Mouse (Mus musculus): ENCODE measurements around the gene Cyp2d10. TPM values are rescaled to one million over a fixed set of nuclear protein-coding genes. Genes with fewer than 3 reads are reported as not detected.
"Not testable (repeated sequence)": the region's sequence is repeated elsewhere in the genome, so short reads cannot be mapped to it uniquely, and the experiment has no call there.

The Cyp2d10 gene
- polyA plus RNA-seq (2015; fragmentation: Nextera tagmentation; extraction: Ambion mirVana): 18.9 and 19.6 TPM in 2 replicates

- Histone ChIP-seq H3K4me2 (peak within 1 kb of the TSS; percentile 41), H3K36me3 (no peaks in the 10 kb centered on the region), H3K9ac (no peak within 1 kb of the TSS), H3K27ac (no peak within 1 kb of the TSS), H3K27me3 (no peaks in the 10 kb centered on the region), H3K4me1 (replicated peaks) (no peaks in the 10 kb centered on the region), H3K9me3 (replicated peaks) (no peaks in the 10 kb centered on the region), H3K4me3 (replicated peaks) (peak within 1 kb of the TSS; percentile 21; the same call in 1 of the 2 replicates)
- 75% methylated on average over 6 of the region's 6 CpGs for WGBS (ENCODE audit: insufficient replicate concordance)
- DNase-seq (no peak), ATAC-seq (ENCODE audit: low read depth) (peak; percentile 58; the same call in 1 of the 2 replicates)
Observed at GRCm38 (mm10) chr15:82406981-82407380, at the start of gene Cyp2d10. TSS of gene Cyp2d10 (minus strand) at chr15:82407195.

GRCm38 (mm10) chr15:82456086-82456790 is 49.2 kb upstream of the Cyp2d10 start:
- H3K9me3 ChIP-seq (replicated peaks); ATAC-seq (ENCODE audit: low read depth); H3K9ac ChIP-seq; H3K27ac ChIP-seq; H3K27me3 ChIP-seq; H3K4me1 ChIP-seq (replicated peaks); H3K4me2 ChIP-seq; DNase-seq; H3K36me3 ChIP-seq; H3K4me3 ChIP-seq (replicated peaks): not testable (repeated sequence)
- WGBS (ENCODE audit: insufficient replicate concordance): 61% methylated on average over 6 of the region's 6 CpGs

DNA sequence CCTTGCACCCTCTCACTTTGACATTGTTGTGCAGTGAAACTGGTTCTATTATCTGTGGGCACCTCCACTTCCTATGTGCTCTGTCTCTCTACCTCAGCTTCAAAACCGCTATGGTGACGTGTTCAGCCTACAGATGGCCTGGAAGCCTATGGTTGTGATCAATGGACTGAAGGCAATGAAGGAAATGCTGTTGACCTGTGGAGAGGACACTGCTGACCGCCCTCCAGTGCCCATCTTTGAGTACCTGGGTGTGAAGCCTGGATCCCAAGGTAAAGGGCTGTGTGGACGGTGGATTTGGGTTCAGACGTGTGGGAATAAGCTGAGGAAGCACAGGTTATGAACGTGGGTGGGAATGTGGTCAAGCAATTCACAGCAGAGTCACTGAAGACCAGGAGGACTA is 46.5 kb upstream of the Cyp2d10 start:
- not testable (repeated sequence) for H3K9me3 ChIP-seq (replicated peaks); H3K4me2 ChIP-seq; H3K4me1 ChIP-seq (replicated peaks); ATAC-seq (ENCODE audit: low read depth); H3K27ac ChIP-seq; H3K9ac ChIP-seq; H3K36me3 ChIP-seq; DNase-seq; H3K4me3 ChIP-seq (replicated peaks); H3K27me3 ChIP-seq
- WGBS (ENCODE audit: insufficient replicate concordance): 61% methylated on average over 6 of the region's 6 CpGs

DNA sequence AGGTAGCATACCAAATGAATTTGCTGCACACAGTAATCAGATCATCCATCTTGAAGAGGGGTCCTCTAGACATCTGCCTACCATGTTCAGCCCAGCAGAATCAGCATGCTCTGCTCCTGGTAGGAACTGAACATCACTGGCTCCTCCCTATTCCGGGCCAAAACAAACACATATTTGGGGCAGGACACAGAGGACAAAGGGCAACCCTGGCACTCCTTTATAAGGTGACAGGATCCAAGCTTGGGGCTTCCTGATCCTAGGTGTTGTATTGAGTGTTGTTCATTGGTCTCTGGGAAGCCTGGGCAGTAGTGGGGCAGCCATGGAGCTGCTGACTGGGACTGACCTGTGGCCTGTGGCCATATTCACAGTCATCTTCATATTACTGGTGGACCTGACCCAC is 45.1 kb upstream of the Cyp2d10 start:
- DNase-seq; H3K9ac ChIP-seq; H3K9me3 ChIP-seq (replicated peaks); ATAC-seq (ENCODE audit: low read depth); H3K4me1 ChIP-seq (replicated peaks); H3K27me3 ChIP-seq; H3K27ac ChIP-seq; H3K4me3 ChIP-seq (replicated peaks); H3K4me2 ChIP-seq; H3K36me3 ChIP-seq: not testable (repeated sequence)
- WGBS (ENCODE audit: insufficient replicate concordance): 68% methylated on average over 1 of the region's 1 CpGs

GRCm38 (mm10) chr15:82450045-82450444 is 43.0 kb upstream of the Cyp2d10 start:
- H3K4me3 ChIP-seq (replicated peaks); H3K27ac ChIP-seq; H3K27me3 ChIP-seq; H3K9ac ChIP-seq; H3K4me2 ChIP-seq; DNase-seq; H3K4me1 ChIP-seq (replicated peaks); H3K36me3 ChIP-seq; H3K9me3 ChIP-seq (replicated peaks): not testable (repeated sequence)
- WGBS (ENCODE audit: insufficient replicate concordance): 46% methylated on average over 2 of the region's 2 CpGs
- peak; percentile 62 for ATAC-seq (ENCODE audit: low read depth)

GRCm38 (mm10) chr15:82445196-82445595 is 38.2 kb upstream of the Cyp2d10 start:
- 54% methylated on average over 8 of the region's 8 CpGs for WGBS (ENCODE audit: insufficient replicate concordance)
- ATAC-seq (ENCODE audit: low read depth) (no peak), DNase-seq (no peak)

DNA sequence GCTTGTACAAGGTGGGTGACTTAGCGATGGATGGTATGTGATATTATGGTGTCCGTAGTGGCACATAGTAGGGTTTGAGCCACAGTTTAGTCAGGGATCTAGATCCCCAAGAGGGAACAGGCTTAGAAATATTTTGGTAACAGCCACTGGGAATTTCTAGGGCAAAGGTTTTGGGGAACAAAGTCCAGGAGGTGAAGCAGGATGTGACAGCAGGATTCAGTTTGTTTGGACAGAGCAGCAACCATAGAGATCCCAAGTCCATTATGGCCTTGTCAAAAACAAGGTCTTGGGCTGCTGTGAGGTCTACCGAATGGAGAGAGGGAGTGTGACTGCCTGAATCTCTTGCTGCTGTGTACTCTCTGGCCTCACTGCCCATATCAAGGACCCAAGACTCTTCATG is 36.7 kb upstream of the Cyp2d10 start:
- no peak for ATAC-seq (ENCODE audit: low read depth)
- H3K4me1 ChIP-seq (replicated peaks): no peaks in the 10 kb centered on the region
- H3K27me3 ChIP-seq: no peaks in the 10 kb centered on the region
- WGBS (ENCODE audit: insufficient replicate concordance): 73% methylated on average over 3 of the region's 3 CpGs
- no peaks in the 10 kb centered on the region for H3K36me3 ChIP-seq
- no peak for DNase-seq
- H3K4me2 ChIP-seq: no peak overlapping the region
- no peak overlapping the region for H3K9ac ChIP-seq
- H3K4me3 ChIP-seq (replicated peaks): no peak overlapping the region
- H3K27ac ChIP-seq: no peak overlapping the region
- no peaks in the 10 kb centered on the region for H3K9me3 ChIP-seq (replicated peaks)

More at GRCm38 (mm10) chr15:82445196-82445595, 38.2 kb upstream of the Cyp2d10 start:
- Histone ChIP-seq H3K4me2 (no peak overlapping the region), H3K27ac (no peak overlapping the region), H3K4me3 (replicated peaks) (no peak overlapping the region), H3K36me3 (no peaks in the 10 kb centered on the region), H3K9ac (no peak overlapping the region), H3K27me3 (no peaks in the 10 kb centered on the region), H3K9me3 (replicated peaks) (no peaks in the 10 kb centered on the region), H3K4me1 (replicated peaks) (no peaks in the 10 kb centered on the region)

DNA sequence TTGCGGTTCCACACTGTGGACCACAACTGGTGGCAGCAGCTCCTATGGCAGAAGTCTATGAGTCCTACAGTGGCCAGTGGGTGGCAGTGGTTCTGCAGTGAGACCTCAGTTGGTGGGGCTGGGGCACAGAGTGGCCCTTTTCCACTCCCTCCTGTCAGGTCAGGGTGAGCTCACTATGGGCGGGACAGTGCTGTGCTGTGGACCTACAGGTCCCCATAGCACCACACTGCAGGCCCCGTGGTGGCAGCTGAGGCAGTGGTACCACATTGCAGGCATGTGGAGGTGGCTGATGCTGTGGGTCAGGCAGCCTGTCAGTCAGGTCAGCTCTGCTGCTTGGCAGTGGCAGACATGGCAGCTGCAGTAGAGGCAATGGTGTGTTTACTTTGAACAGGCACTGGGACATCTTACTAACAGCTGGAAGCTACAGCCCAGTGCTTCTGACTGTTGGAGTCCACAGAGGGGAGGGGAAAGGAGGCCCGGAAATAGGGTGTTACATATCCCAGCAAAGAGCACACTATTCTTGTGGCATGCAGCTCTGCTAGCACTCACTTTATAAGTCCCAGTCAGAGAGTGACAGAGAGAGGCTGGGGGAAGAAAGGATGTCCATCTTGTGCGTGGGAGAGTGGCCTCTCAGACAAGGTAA is 31.1 kb upstream of the Cyp2d10 start:
- DNase-seq (no peak), ATAC-seq (ENCODE audit: low read depth) (peak; percentile 41; the same call in 1 of the 2 replicates)

DNA sequence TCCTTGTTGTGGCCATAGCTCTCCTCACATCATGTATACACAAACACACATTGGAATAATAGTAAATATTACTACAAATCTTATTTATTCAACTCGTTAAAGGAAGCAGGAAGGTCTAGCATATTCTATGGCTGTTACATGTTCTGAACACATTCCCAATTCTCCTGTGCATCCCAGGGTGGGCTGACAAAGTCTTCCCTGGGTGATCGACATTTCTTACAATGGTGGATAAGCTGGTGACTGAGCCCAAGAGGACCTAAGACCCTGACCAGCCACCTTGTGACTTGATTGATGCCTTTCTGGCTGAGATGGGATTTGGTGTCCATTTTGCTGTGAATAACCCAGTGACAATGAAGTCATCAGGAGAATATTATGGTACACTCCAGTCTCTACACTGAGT is 28.6 kb upstream of the Cyp2d10 start:
- Histone ChIP-seq H3K27me3 (no peaks in the 10 kb centered on the region), H3K4me1 (replicated peaks) (no peaks in the 10 kb centered on the region), H3K36me3 (no peaks in the 10 kb centered on the region), H3K27ac (no peak overlapping the region), H3K4me3 (replicated peaks) (no peak overlapping the region), H3K9ac (no peak overlapping the region), H3K9me3 (replicated peaks) (no peaks in the 10 kb centered on the region), H3K4me2 (no peak overlapping the region)
- ATAC-seq (ENCODE audit: low read depth) (no peak), DNase-seq (no peak)
- WGBS (ENCODE audit: insufficient replicate concordance): 57% methylated on average over 2 of the region's 2 CpGs

More for the DNA sequence above, 31.1 kb upstream of the Cyp2d10 start:
- H3K27ac ChIP-seq: no peak overlapping the region
- no peaks in the 10 kb centered on the region for H3K9me3 ChIP-seq (replicated peaks)
- H3K4me1 ChIP-seq (replicated peaks): no peaks in the 10 kb centered on the region
- no peak overlapping the region for H3K4me2 ChIP-seq
- H3K36me3 ChIP-seq: no peaks in the 10 kb centered on the region
- 53% methylated on average over 5 of the region's 5 CpGs for WGBS (ENCODE audit: insufficient replicate concordance)
- H3K27me3 ChIP-seq: no peaks in the 10 kb centered on the region
- H3K4me3 ChIP-seq (replicated peaks): no peak overlapping the region
- no peak overlapping the region for H3K9ac ChIP-seq

DNA sequence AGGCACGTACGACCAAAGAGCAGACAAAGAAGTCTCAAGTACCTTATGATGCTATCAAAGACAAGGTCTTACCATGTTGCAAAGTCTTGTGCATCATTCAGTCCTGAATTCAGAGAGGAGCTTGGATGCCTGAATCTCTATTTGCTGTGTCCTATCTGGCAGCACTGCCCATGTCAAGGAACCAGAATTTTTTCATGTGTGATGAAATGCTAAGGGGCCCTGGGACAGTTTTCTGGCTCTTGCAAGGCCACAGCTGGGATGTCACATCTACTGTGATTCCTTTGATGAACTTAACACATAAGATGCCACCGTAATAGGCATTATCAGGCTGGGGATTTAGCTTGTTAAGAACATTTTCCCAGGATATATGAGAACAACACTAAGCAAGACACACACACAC is 28.0 kb upstream of the Cyp2d10 start:
- no peak for DNase-seq
- ATAC-seq (ENCODE audit: low read depth): no peak
- WGBS (ENCODE audit: insufficient replicate concordance): 64% methylated on average over 3 of the region's 3 CpGs

DNA sequence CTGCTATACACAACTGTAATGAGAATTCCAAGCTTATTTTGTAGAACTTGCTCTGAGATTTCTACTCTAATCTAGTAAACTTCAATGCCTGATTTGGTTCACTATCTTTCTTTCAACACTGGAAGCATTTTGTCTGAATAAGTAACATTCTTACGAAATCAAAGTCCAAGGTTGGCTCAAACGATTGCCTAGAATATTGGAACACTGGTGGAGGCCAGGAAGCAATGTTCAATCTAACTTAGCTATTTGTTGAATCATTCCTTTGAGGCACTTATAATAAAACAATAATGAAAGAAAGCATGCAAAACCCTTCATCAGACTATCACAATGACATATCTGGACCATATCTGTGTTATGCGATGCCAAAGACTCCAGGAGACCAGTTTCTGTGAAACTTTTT is 27.5 kb upstream of the Cyp2d10 start:
- WGBS (ENCODE audit: insufficient replicate concordance): 66% methylated on average over 3 of the region's 3 CpGs
- ATAC-seq (ENCODE audit: low read depth) (no peak), DNase-seq (no peak)
- no peak overlapping the region for H3K4me3 ChIP-seq (replicated peaks)
- no peaks in the 10 kb centered on the region for H3K36me3 ChIP-seq
- H3K9ac ChIP-seq: no peak overlapping the region
- no peaks in the 10 kb centered on the region for H3K4me1 ChIP-seq (replicated peaks)
- H3K27ac ChIP-seq: no peak overlapping the region
- H3K27me3 ChIP-seq: no peaks in the 10 kb centered on the region
- no peak overlapping the region for H3K4me2 ChIP-seq
- no peaks in the 10 kb centered on the region for H3K9me3 ChIP-seq (replicated peaks)

More for the DNA sequence above, 28.0 kb upstream of the Cyp2d10 start:
- Histone ChIP-seq H3K36me3 (no peaks in the 10 kb centered on the region), H3K27ac (no peak overlapping the region), H3K4me2 (no peak overlapping the region), H3K4me1 (replicated peaks) (no peaks in the 10 kb centered on the region), H3K9ac (no peak overlapping the region), H3K27me3 (no peaks in the 10 kb centered on the region), H3K9me3 (replicated peaks) (no peaks in the 10 kb centered on the region), H3K4me3 (replicated peaks) (no peak overlapping the region)

- Histone ChIP-seq H3K4me3 (replicated peaks) (no peak overlapping the region), H3K27ac (no peak overlapping the region), H3K27me3 (no peaks in the 10 kb centered on the region), H3K4me2 (no peak overlapping the region), H3K9me3 (replicated peaks) (no peaks in the 10 kb centered on the region), H3K9ac (no peak overlapping the region), H3K36me3 (no peaks in the 10 kb centered on the region), H3K4me1 (replicated peaks) (no peaks in the 10 kb centered on the region)
- no peak for DNase-seq
- ATAC-seq (ENCODE audit: low read depth): no peak
- WGBS (ENCODE audit: insufficient replicate concordance): 75% methylated on average over 3 of the region's 3 CpGs
Observed at GRCm38 (mm10) chr15:82433621-82434020, 26.6 kb upstream of the Cyp2d10 start.
